Mouse (Mus musculus) myocyte (in vitro differentiated cells): ENCODE results near the gene Macrod1.

Experiments
- CEBPB ChIP-seq: IDR thresholded peaks from 2 replicates; pipeline ENCODE4 v1.6.1; 2011; ENCODE audit warnings: mild to moderate bottlenecking, moderate library complexity; ENCODE audit not compliant: poor library complexity, insufficient read depth, severe bottlenecking
- E2F4 ChIP-seq: IDR thresholded peaks from one replicate; pipeline ENCODE4 v1.6.1; 2011; ENCODE audit warnings: mild to moderate bottlenecking, control low read depth, moderate library complexity; ENCODE audit not compliant: insufficient read depth
- MAX ChIP-seq: IDR thresholded peaks from one replicate; pipeline ENCODE4 v1.6.1; 2011; ENCODE audit warnings: low read depth, mild to moderate bottlenecking, control low read depth
- MYOD1 ChIP-seq, 3 experiments: IDR thresholded peaks; one replicate each; pipeline ENCODE4 v1.6.1; 2011; ENCODE audit warnings: control low read depth in 2 of 3, low read depth in 2 of 3, mild to moderate bottlenecking in 2 of 3, moderate library complexity in 1 of 3; ENCODE audit not compliant: insufficient read length in 2 of 3, control insufficient read depth in 1 of 3
- POLR2A ChIP-seq: IDR thresholded peaks from one replicate; pipeline ENCODE4 v1.6.1; 2011; ENCODE audit warnings: low read depth, mild to moderate bottlenecking, control low read depth, moderate library complexity; ENCODE audit not compliant: insufficient read length
- POLR2AphosphoS2 ChIP-seq: IDR thresholded peaks from one replicate; pipeline ENCODE4 v1.6.1; 2011; ENCODE audit warnings: low read depth, control low read depth; ENCODE audit not compliant: insufficient read length
- TCF12 ChIP-seq: IDR thresholded peaks from one replicate; pipeline ENCODE4 v1.6.1; 2011; ENCODE audit warnings: mild to moderate bottlenecking, control low read depth; ENCODE audit not compliant: poor library complexity, insufficient read depth, severe bottlenecking
- USF1 ChIP-seq: IDR thresholded peaks from one replicate; pipeline ENCODE4 v1.6.1; 2011; ENCODE audit warnings: low read depth, mild to moderate bottlenecking, control low read depth, moderate library complexity

DNA sequence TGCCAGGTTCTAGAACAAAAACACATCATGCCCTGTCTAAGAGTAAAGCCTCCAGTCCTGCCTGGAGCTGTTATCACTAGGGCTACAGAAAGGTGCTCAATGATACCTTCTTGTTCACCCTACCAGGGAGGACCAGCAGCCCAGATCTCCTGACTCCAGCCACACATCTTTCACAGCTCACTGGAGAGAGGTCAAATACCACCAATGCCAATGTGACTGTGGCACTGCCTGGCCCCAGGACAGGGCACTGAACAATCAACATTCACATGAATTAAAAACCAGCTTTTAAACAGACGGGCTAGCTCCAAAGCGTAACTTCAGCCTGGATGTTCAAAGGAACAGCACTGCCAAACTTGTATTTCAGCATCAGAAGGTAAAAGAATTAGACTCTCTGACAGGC is 179.4 kb downstream of the Macrod1 start:
- TF ChIP-seq POLR2A (no peak), MAX (no peak), CEBPB (no peak), E2F4 (no peak), TCF12 (no peak), MYOD1 (IDR thresholded peaks at IDR 0.05; ENCODE audit: control insufficient read depth in 1 of 3, insufficient read length in 2 of 3, low read depth in 2 of 3) (no peak), POLR2AphosphoS2 (no peak), USF1 (no peak)
